Mouse (Mus musculus): ENCODE measurements at regions not wholly inside any gene's neighbourhood (a gene's known extent, or its start where the extent isn't known, plus 50 kb on each side); places are given as distances from the start of the nearest gene placed in this dataset.

GRCm38 (mm10) chr6:49893113-49893512 is 70.6 kb downstream of the Npy start:
- Histone ChIP-seq H3K9ac (no peak overlapping the region), H3K27ac (no peak overlapping the region), H3K4me3 (no peak overlapping the region), H3K4me1 (no peaks in the 10 kb centered on the region), H3K36me3 (no peaks in the 10 kb centered on the region), H3K9me3 (peaks cover 14% of the 10 kb centered on the region), H3K4me2 (replicated peaks) (no peak overlapping the region), H3K27me3 (no peaks in the 10 kb centered on the region)
- ATAC-seq (ENCODE audit: low FRiP score, low read depth) = no peak
- 92% methylated on average over 7 of the region's 7 CpGs for WGBS

- no peaks in the 10 kb centered on the region for H3K36me3 ChIP-seq
- H3K9ac ChIP-seq = no peak overlapping the region
- H3K9me3 ChIP-seq = peaks cover 13% of the 10 kb centered on the region
- no peaks in the 10 kb centered on the region; the same call in 1 of the 2 replicates for H3K27me3 ChIP-seq
- H3K27ac ChIP-seq = no peak overlapping the region
- 97% methylated on average over 3 of the region's 3 CpGs for WGBS
- peaks cover 3% of the 10 kb centered on the region; the same call in 1 of the 2 replicates for H3K4me1 ChIP-seq
- no peak overlapping the region for H3K4me2 ChIP-seq (replicated peaks)
- no peak overlapping the region for H3K4me3 ChIP-seq
- no peak for ATAC-seq (ENCODE audit: low FRiP score, low read depth)
Measured at GRCm38 (mm10) chr6:49899146-49899545, 76.6 kb downstream of the Npy start.

- peaks cover 7% of the 10 kb centered on the region; the same call in 1 of the 2 replicates for H3K4me1 ChIP-seq
- 76% methylated on average over 6 of the region's 6 CpGs for WGBS
- no peaks in the 10 kb centered on the region for H3K36me3 ChIP-seq
- H3K9ac ChIP-seq = no peak overlapping the region
- H3K27me3 ChIP-seq = no peaks in the 10 kb centered on the region; the same call in 1 of the 2 replicates
- no peaks in the 10 kb centered on the region for H3K9me3 ChIP-seq
- H3K27ac ChIP-seq = no peak overlapping the region
- ATAC-seq (ENCODE audit: low FRiP score, low read depth) = no peak
- H3K4me3 ChIP-seq = no peak overlapping the region
- H3K4me2 ChIP-seq (replicated peaks) = no peak overlapping the region
Measured at GRCm38 (mm10) chr6:49901512-49901911, 79.0 kb downstream of the Npy start.

- Histone ChIP-seq H3K27ac (no peak overlapping the region), H3K36me3 (no peaks in the 10 kb centered on the region), H3K4me1 (peaks cover 7% of the 10 kb centered on the region; the same call in 1 of the 2 replicates), H3K4me2 (replicated peaks) (no peak overlapping the region), H3K4me3 (no peak overlapping the region), H3K9ac (no peak overlapping the region), H3K9me3 (no peaks in the 10 kb centered on the region), H3K27me3 (no peaks in the 10 kb centered on the region; the same call in 1 of the 2 replicates)
- 24% methylated on average over 6 of the region's 6 CpGs for WGBS
- peak; percentile 94 for ATAC-seq (ENCODE audit: low FRiP score, low read depth)
Measured at GRCm38 (mm10) chr6:49904001-49904400, 81.5 kb downstream of the Npy start.

GRCm38 (mm10) chr6:49906456-49906855 is 83.9 kb downstream of the Npy start:
- no peak overlapping the region for H3K27ac ChIP-seq
- 90% methylated on average over 2 of the region's 2 CpGs for WGBS
- ATAC-seq (ENCODE audit: low FRiP score, low read depth) = no peak
- H3K9ac ChIP-seq = no peak overlapping the region
- H3K9me3 ChIP-seq = no peaks in the 10 kb centered on the region; the same call in 1 of the 2 replicates
- no peak overlapping the region for H3K4me3 ChIP-seq
- no peaks in the 10 kb centered on the region for H3K36me3 ChIP-seq
- no peak overlapping the region for H3K4me2 ChIP-seq (replicated peaks)
- H3K4me1 ChIP-seq = peaks cover 7% of the 10 kb centered on the region; the same call in 1 of the 2 replicates
- no peaks in the 10 kb centered on the region; the same call in 1 of the 2 replicates for H3K27me3 ChIP-seq

GRCm38 (mm10) chr6:49919089-49919812 is 96.7 kb downstream of the Npy start:
- Histone ChIP-seq H3K27ac (no peak overlapping the region), H3K9me3 (no peaks in the 10 kb centered on the region), H3K36me3 (no peaks in the 10 kb centered on the region), H3K4me2 (replicated peaks) (no peak overlapping the region), H3K27me3 (0 out of 2 replicates have a peak, but pooled peaks cover 2% of the 10 kb centered on the region), H3K4me1 (no peaks in the 10 kb centered on the region), H3K4me3 (no peak overlapping the region), H3K9ac (no peak overlapping the region)
- ATAC-seq (ENCODE audit: low FRiP score, low read depth) = no peak
- WGBS = 40% methylated on average over 7 of the region's 7 CpGs

GRCm38 (mm10) chr6:49919813-49920170 is 97.3 kb downstream of the Npy start:
- Histone ChIP-seq H3K36me3 (no peaks in the 10 kb centered on the region), H3K27me3 (0 out of 2 replicates have a peak, but pooled peaks cover 2% of the 10 kb centered on the region), H3K4me2 (replicated peaks) (no peak overlapping the region), H3K9me3 (no peaks in the 10 kb centered on the region), H3K9ac (no peak overlapping the region), H3K27ac (no peak overlapping the region), H3K4me1 (no peaks in the 10 kb centered on the region), H3K4me3 (no peak overlapping the region)
- ATAC-seq (ENCODE audit: low FRiP score, low read depth) = no peak
- 88% methylated on average over 1 of the region's 1 CpGs for WGBS

GRCm38 (mm10) chr6:49924296-49924695 is 101.8 kb downstream of the Npy start:
- Histone ChIP-seq H3K27me3 (no peaks in the 10 kb centered on the region), H3K4me3 (no peak overlapping the region), H3K9me3 (no peaks in the 10 kb centered on the region), H3K9ac (no peak overlapping the region), H3K36me3 (no peaks in the 10 kb centered on the region), H3K4me2 (replicated peaks) (no peak overlapping the region), H3K27ac (no peak overlapping the region), H3K4me1 (no peaks in the 10 kb centered on the region)
- ATAC-seq (ENCODE audit: low FRiP score, low read depth) = no peak
- WGBS = 76% methylated on average over 5 of the region's 5 CpGs

GRCm38 (mm10) chr6:49928075-49928474 is 105.6 kb downstream of the Npy start:
- ATAC-seq (ENCODE audit: low FRiP score, low read depth) = no peak
- peaks cover 12% of the 10 kb centered on the region for H3K4me1 ChIP-seq
- H3K36me3 ChIP-seq = no peaks in the 10 kb centered on the region
- H3K9me3 ChIP-seq = peaks cover 5% of the 10 kb centered on the region; the same call in 1 of the 2 replicates
- H3K4me2 ChIP-seq (replicated peaks) = no peak overlapping the region
- no peak overlapping the region for H3K27ac ChIP-seq
- WGBS = 81% methylated on average over 4 of the region's 4 CpGs
- no peak overlapping the region for H3K4me3 ChIP-seq
- H3K27me3 ChIP-seq = no peaks in the 10 kb centered on the region
- H3K9ac ChIP-seq = no peak overlapping the region

GRCm38 (mm10) chr6:49930104-49930503 is 107.6 kb downstream of the Npy start:
- peak; percentile 51; the same call in 1 of the 2 replicates for ATAC-seq (ENCODE audit: low FRiP score, low read depth)
- Histone ChIP-seq H3K9me3 (peaks cover 5% of the 10 kb centered on the region; the same call in 1 of the 2 replicates), H3K27ac (no peak overlapping the region), H3K4me1 (peaks cover 12% of the 10 kb centered on the region), H3K9ac (no peak overlapping the region), H3K4me3 (no peak overlapping the region), H3K36me3 (no peaks in the 10 kb centered on the region), H3K4me2 (replicated peaks) (no peak overlapping the region), H3K27me3 (no peaks in the 10 kb centered on the region)
- 21% methylated on average over 4 of the region's 4 CpGs for WGBS

- WGBS = 88% methylated on average over 9 of the region's 9 CpGs
- H3K36me3 ChIP-seq = no peaks in the 10 kb centered on the region
- no peak overlapping the region for H3K27ac ChIP-seq
Measured at GRCm38 (mm10) chr6:49943087-49943486, 120.6 kb downstream of the Npy start.

GRCm38 (mm10) chr6:49958891-49959290 is 136.4 kb downstream of the Npy start:
- no peak overlapping the region for H3K9ac ChIP-seq
- no peak overlapping the region for H3K4me3 ChIP-seq
- no peak for ATAC-seq (ENCODE audit: low FRiP score, low read depth)
- no peak overlapping the region for H3K4me2 ChIP-seq (replicated peaks)
- no peaks in the 10 kb centered on the region for H3K9me3 ChIP-seq
- H3K27ac ChIP-seq = no peak overlapping the region
- 86% methylated on average over 8 of the region's 8 CpGs for WGBS
- no peaks in the 10 kb centered on the region for H3K36me3 ChIP-seq
- peaks cover 14% of the 10 kb centered on the region for H3K27me3 ChIP-seq
- H3K4me1 ChIP-seq = no peaks in the 10 kb centered on the region

More at GRCm38 (mm10) chr6:49943087-49943486, 120.6 kb downstream of the Npy start:
- H3K27me3 ChIP-seq = 0 out of 2 replicates have a peak, but pooled peaks cover 4% of the 10 kb centered on the region
- H3K4me1 ChIP-seq = no peaks in the 10 kb centered on the region
- H3K4me3 ChIP-seq = no peak overlapping the region
- no peak overlapping the region for H3K4me2 ChIP-seq (replicated peaks)
- no peak for ATAC-seq (ENCODE audit: low FRiP score, low read depth)
- no peak overlapping the region for H3K9ac ChIP-seq
- H3K9me3 ChIP-seq = no peaks in the 10 kb centered on the region

- Histone ChIP-seq H3K36me3 (no peaks in the 10 kb centered on the region), H3K4me2 (replicated peaks) (no peak overlapping the region), H3K27ac (no peak overlapping the region), H3K4me1 (peaks cover 9% of the 10 kb centered on the region), H3K27me3 (peaks cover 15% of the 10 kb centered on the region), H3K9me3 (no peaks in the 10 kb centered on the region), H3K9ac (no peak overlapping the region), H3K4me3 (no peak overlapping the region)
- 88% methylated on average over 4 of the region's 4 CpGs for WGBS
- ATAC-seq (ENCODE audit: low FRiP score, low read depth) = no peak
Measured at GRCm38 (mm10) chr6:49961166-49961565, 138.7 kb downstream of the Npy start.

Data from limb, embryonic 13.5 days (tissue).